ENCODE assay signal across 16 mouse cellular contexts in genomic region chr17:8986551-8986950, GRCm38 (mm10). TPM values are rescaled to one million over a fixed set of nuclear protein-coding genes. Genes with fewer than 3 reads are reported as not detected.
DNase-seq lines count a peak whose midpoint lies in the region; ATAC-seq and TF ChIP-seq lines count a peak whose summit lies in the region.
"Had no signal": no experiment of that assay in that cellular context is flagged by ENCODE, and none has a peak within 500 bp of the region (broad histone marks: within the 10 kb centered on the region; RNA-seq: fewer than 3 reads in every experiment).

No protein-coding gene starts in this region.

- TF ChIP-seq CTCF in forebrain, postnatal 0 days (IDR thresholded peaks at IDR 0.05; ENCODE audit: low read depth) = no peak

- peaks cover 8% of the 10 kb centered on the region for H3K4me1 ChIP-seq in forebrain, postnatal 0 days (ENCODE audit: insufficient read depth)

- H3K27ac ChIP-seq in forebrain, postnatal 0 days (ENCODE audit: low read depth, low read length) = no peak overlapping the region
- H3K27ac ChIP-seq: hindbrain, embryonic 15.5 days; liver, embryonic 13.5 days; midbrain, embryonic 13.5 days; neural tube, embryonic 12.5 days had no signal

- no peaks in the 10 kb centered on the region for H3K27me3 ChIP-seq in forebrain, postnatal 0 days (ENCODE audit: insufficient read depth, low read length)
- H3K27me3 ChIP-seq: hindbrain, embryonic 15.5 days; liver, embryonic 13.5 days; midbrain, embryonic 13.5 days; neural tube, embryonic 12.5 days had no signal

- peak; percentile 33; the same call in 1 of the 2 replicates for ATAC-seq in forebrain, postnatal 0 days
- ATAC-seq in megakaryocyte-erythroid progenitor cell, adult 5-6 weeks (replicated peaks; ENCODE audit: low FRiP score, low TSS enrichment, poor library complexity, severe bottlenecking) = no peak
- ATAC-seq: midbrain, embryonic 13.5 days had no signal

- no peaks in the 10 kb centered on the region for H3K9me3 ChIP-seq in forebrain, postnatal 0 days (ENCODE audit: low read length)
- H3K9me3 ChIP-seq: hindbrain, embryonic 15.5 days; liver, embryonic 13.5 days; midbrain, embryonic 13.5 days; neural tube, embryonic 12.5 days had no signal

- no peak overlapping the region for H3K9ac ChIP-seq in forebrain, postnatal 0 days
- H3K9ac ChIP-seq: hindbrain, embryonic 15.5 days; liver, embryonic 13.5 days; midbrain, embryonic 13.5 days; neural tube, embryonic 12.5 days had no signal

- peak; percentile 56 to 59 for DNase-seq in left cerebral cortex, adult 18-20 months (ENCODE audit: low spot score in 2 of 2)
- DNase-seq in left cerebral cortex, adult 11 months (ENCODE audit: low spot score) = no peak
- DNase-seq in forebrain, postnatal 0 days = peak; percentile 77
- peak; percentile 79 for DNase-seq in layer of hippocampus, adult 9-11 months
- peak; percentile 42 for DNase-seq in right cerebral cortex, postnatal 14 days
- no peak for DNase-seq in B cell, adult 2 months
- DNase-seq: adrenal gland, adult 8-10 months; gastrocnemius, postnatal 36 days; kidney, adult 8-10 months; liver, embryonic 13.5 days; lung, postnatal 36 days had no signal

- no peak overlapping the region for H3K4me3 ChIP-seq in forebrain, postnatal 0 days (ENCODE audit: low read depth, low read length)
- H3K4me3 ChIP-seq: erythroblast, embryonic 14.5 days; hindbrain, embryonic 15.5 days; liver, embryonic 13.5 days; midbrain, embryonic 13.5 days; neural tube, embryonic 12.5 days had no signal

- H3K4me2 ChIP-seq in forebrain, postnatal 0 days (ENCODE audit: low read depth) = no peak overlapping the region
- H3K4me2 ChIP-seq: hindbrain, embryonic 15.5 days; liver, embryonic 13.5 days; midbrain, embryonic 13.5 days; neural tube, embryonic 12.5 days had no signal

- peaks cover 21% of the 10 kb centered on the region for H3K36me3 ChIP-seq in forebrain, postnatal 0 days (ENCODE audit: insufficient read depth)
- H3K36me3 ChIP-seq: liver, embryonic 13.5 days had no signal

- WGBS in forebrain, postnatal 0 days = 39% methylated on average over 2 of the region's 2 CpGs

RNA-seq across cellular contexts. Expression of gene 1700010I14Rik, which starts 1.6 kb away (rescaled TPM):
- total RNA-seq in left cerebral cortex, adult 18-20 months (2021) = 1 to 10 TPM; 1.5 to 2.1 TPM
- total RNA-seq in forebrain, postnatal 0 days (2014; rRNA removed) = 2.3 and 3.2 TPM in 2 replicates
- 1.8 and 2.6 TPM in 2 replicates for polyA plus RNA-seq in forebrain, postnatal 0 days (2015; fragmentation: Nextera tagmentation; extraction: Ambion mirVana)
- 1.9 and 4.4 TPM in 2 replicates for total RNA-seq in megakaryocyte-erythroid progenitor cell, adult 5-6 weeks (2014; fragmentation: Nextera tagmentation)
- total RNA-seq in megakaryocyte-erythroid progenitor cell, adult 5-6 weeks (2017) = 4.3 and 5.4 TPM in 2 replicates
- polyA plus RNA-seq: erythroblast, embryonic 14.5 days had no signal

Comparison
In these comparisons a context has a peak if more than half of its experiments do, and no peak if none do; other contexts are left out.
1. DNase-seq: peak in left cerebral cortex, adult 18-20 months (2 of 2), forebrain, postnatal 0 days (single experiment), layer of hippocampus, adult 9-11 months (single experiment) and right cerebral cortex, postnatal 14 days (single experiment); none in left cerebral cortex, adult 11 months (single experiment) and B cell, adult 2 months (0 of 2).